Mouse (Mus musculus) adrenal gland, adult (tissue): ENCODE measurements around the gene Pcdh7.
"Not testable (repeated sequence)": the region's sequence is repeated elsewhere in the genome, so short reads cannot be mapped to it uniquely, and the experiment has no call there.

ENCODE experiments used
- DNase-seq, 2 experiments: peaks; one replicate each; pipeline ENCODE4 v3.0.0; 2022 to 2023; ENCODE audit warnings: low spot score in 1 of 2; ENCODE audit not compliant: inconsistent age in 2 of 2

Gene Pcdh7

DNA sequence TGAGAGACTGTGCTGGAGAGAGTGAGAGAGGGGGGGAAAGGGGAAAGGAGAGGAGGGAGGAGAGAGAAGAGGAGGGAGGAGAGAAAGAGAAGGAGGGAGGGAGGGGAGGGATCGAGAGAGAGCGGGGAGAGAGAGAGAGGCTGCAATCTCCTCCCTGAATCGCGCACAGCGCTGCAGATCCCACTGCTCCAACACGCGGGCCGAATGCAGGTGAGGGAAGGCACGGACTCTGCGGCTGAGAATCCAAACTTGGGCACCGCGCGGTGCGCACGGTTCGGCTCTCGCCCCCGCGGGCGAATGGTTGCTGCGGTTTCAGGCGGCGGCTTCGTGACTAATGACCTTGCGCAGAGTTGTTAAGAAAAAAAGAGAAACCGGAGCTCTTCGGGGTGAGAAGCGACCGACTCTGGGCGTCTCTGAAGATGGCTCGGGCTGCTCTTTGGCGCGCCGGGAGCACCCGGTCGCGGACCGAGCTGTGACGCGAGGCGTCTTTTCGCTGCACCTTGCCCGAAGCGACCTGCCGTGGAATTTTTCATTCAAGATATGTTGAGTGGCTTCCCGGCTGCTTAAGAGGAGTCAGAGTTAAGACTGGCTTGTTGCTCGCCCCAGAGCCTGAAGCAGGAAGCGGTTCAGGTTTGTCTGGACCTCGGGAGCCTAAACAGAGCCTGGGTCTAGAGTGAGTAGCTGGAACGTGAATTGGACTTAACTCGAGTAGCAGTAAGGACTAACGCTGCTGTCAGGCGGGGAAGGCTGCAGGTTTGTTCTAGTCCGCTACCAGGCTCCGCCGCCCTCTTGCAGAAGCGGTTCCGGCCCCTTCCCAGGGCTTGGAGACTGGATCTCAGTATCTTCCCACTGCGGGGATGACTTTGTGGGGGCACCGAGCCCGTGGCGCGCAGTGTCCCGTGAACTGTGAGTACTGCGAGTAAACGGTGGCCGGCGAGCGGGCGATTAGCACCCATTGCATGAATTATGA, at the start of gene Pcdh7:
Gene Pcdh7 (plus strand): TSS at position 62 of the 970 bp plus-strand sequence.
- DNase-seq: peak in 1 of 2 experiments; percentile 61

DNA sequence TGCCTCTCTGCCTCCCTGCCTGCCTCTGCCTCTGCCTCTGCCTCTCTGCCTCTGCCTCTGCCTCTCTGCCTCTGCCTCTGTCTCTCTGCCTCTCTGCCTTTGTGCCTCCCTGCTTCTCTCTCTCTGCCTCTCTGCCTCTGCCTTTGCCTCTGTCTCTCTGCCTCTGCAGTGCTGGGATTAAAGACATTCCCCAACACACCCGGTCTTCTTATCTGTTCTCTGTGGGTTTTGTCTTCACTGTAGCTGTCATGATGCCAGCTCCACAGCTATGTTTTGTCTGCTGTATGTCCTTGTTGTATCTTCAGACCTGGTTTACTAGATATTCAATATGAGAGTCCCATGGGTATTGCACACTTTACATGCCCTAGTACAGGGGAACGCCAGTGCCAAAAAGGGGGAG, 40.8 kb upstream of the Pcdh7 start:
- DNase-seq: not testable (repeated sequence)

DNA sequence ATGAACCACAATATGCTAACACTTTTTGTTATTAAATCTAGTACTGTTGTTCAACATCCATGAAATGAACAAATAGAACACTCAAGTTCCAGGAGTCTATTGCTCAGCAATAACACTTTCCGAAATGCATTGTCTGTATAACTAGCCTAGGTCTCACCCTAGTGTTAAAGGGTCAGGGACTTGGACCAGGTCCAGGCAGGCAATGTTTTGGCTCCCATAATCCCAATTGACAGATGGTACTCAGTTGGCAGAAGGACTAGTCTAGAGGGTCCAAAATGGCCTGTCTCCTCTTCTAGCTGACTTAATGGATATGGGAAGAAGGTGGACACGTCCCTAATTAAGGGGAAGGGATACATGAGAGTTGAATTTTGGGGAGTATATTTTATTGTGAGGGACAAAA, 9.4 kb upstream of the Pcdh7 start:
- no peak for DNase-seq

DNA sequence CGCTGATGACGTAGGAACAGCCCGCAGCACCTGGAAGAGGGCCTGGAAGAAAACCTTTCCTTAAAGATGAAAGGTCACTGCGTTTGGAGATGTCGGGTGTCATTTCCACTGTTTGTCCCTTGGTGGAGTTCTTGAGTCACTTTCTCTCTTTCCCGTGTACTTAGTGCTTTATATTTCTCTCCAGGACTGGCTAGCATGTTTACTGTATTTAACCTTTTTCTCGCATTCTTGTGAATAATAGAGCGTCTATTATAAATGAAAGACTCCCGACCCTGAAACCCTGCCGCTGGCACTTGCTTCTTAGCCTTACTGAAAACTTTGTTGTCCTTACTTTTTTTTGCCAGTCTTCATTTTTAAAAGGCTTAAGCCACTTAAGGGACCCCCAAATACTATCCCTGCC, 3.8 kb upstream of the Pcdh7 start:
- peak in 1 of 2 experiments; percentile 58 for DNase-seq

DNA sequence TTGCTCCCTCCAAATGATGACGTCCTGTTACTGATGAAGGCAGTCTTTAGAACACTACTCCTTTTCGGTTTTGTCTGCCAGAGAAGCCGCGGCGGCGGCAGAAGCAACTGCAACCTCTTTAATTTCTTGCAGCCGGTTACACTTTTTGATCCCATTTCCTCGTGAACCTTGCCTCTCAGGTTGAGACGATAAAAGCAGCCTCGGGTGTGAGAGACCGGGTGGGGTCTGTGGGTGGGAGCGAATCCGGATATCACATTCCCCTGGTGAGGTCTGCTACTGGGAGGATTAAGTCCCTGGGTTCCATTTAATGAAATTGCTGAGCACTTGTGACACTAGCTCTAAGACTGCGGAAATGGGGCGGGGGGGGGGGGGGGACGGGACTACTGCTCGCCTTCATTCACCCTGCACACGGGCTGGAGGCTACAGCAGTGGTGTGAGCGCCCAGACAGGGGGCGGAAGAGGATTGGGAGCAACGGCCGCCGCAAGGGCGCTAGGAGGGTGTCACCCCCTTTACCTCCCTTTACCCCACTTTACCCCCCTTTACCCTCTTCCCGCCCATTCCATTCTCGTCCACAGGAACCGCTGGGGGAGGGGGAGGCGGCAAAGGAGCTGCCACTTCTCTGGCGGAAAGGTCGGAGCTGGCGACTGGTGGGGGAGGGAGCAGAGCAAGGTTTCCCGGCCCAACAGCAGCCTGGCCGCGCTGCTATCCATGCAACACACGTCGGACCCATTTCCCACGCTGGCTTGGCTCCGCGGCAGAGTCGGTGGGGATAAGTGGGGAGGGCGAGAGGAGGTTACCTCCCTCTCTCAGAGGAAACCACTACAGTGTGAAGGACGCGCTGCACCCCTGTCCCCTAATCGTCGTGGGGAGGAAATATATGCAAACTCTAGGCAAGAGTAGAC, 2.9 kb upstream of the Pcdh7 start:
- DNase-seq: peak; percentile 6 to 41

DNA sequence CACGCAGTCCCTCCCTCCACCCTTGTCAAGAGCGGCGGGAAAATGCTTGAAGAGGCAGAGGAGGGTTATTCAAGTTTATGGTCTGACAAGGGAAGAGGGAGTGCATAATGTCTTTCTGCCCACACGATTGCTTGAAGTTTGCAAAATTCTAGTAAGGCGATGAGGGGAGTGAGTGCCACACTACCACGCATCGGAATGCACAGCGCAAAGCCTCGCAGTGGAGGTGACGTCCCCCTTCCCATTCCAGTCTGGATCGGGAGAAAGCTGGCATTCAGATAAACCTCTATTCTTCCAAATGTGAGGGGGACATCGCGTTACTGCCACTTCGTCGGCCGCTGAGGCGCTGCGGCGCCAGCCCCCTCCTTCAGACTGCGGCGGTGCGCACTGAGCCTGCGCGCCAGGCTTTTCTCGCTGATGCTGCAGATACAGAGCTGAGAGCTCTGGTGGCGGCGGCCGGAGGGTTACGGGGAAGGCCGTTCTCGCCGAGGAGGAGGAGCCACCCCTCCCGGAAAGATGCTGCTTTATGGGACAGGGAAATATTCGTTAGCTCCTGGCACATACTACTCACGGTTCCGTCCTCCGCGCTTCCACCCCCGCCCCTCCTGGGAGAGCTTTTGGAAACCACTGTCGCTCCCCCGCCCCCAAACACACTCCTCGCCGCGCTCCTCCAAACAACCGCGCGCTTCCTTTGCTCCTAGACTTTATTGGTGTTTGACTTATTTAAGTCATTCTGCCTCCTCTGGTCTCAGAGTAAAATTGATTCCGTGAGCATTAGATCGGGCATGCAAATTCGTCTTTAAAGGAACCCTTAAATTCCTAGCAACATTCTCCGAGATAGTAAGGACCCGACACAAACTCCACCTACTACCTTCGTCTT, 2.0 kb upstream of the Pcdh7 start:
- peak; percentile 13 to 57 for DNase-seq

DNA sequence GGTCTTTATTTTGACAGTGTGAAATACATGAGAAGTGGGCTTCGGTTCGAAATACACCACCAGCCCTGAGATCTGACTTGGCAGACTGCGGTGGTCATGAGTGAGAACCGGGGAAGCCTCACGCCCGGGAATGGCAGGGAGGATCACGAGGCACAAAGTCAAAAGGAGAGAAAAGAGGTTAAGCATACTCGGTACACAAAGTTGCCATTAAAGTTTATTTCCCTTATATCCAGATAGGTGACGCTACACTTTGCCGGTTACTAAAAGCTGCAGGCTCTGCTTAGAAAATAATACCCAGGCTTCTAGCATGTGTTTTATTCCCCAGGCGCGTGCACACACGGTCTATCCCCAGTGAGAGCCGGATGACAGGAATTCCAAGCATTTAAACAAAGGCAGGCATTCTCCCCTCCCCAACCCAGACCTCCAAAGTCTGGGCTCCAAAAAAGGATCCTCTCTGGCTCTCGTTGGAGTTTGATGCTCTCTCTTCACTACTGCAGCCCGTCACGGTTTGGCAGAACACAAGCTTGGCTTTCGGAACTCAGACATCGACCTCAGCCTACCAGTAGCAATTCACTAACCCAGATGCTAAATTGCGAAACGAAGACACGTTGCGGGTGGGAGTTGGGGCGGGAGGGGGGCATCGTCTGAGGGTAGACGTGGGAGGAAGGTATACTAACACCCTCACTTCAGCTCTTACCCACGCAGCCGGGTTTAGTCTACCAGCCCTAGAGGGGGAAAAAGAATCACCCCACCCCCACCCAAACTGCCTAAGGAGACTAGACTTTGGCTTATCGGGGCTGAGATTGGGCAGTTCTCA, 1.1 kb upstream of the Pcdh7 start:
- peak in 1 of 2 experiments; percentile 33 for DNase-seq

DNA sequence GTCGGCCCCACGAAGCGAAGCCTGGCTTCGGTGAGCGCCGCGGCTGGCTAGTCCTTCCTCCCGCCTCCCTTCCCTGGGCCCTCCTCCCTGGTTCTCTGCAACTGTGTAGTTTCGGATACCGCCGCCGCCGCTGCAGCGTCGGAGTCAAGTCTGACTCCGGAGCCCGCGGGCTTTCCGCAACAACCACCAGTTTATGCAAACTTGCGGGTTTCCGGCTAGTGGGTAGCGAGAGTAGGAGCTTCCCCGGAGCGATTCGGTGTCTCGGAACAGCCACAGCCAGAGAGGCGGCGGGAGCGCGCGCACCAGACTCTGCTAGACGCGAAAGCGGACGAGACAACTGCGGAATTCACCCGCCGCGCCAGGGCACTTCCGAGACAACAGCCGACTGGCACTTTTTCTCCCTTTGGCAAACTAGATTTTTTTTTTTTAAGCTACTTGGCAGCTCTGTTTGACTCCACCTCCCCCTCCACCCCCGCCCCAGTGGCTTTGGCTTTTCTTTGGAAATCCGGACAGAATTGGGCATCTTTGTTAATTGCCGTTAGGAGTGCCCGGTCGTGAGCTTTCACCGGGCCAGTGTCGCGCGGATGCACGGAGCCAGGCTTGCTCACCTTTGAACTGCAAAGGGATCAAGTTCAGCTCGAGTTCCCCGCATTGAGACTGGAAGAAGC, 395 bp upstream of the Pcdh7 start:
- DNase-seq: peak; percentile 17 to 57

DNA sequence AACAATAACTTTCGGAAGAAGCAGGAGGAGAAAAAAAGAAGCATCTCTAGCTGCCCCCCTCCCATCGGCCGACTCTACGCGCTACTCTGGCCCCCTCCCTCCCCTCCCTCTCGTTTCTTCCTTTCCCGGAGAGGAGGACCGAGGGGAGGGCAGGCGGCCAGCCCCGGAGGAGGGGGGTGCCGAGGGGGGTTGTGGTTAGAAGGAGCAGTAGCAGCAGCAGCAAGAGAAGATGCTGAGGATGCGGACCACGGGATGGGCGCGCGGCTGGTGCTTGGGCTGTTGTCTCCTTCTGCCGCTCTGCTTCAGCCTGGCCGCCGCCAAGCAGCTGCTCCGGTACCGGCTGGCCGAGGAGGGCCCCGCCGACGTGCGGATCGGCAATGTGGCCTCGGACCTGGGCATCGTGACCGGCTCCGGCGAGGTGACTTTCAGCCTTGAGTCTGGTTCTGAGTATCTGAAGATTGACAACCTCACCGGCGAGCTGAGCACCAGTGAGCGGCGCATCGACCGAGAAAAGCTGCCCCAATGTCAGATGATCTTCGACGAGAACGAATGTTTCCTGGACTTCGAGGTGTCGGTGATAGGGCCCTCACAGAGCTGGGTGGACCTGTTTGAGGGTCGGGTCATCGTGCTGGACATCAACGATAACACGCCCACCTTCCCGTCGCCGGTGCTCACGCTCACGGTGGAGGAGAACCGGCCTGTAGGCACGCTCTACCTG, 1.3 kb downstream of the Pcdh7 start:
- peak; percentile 6 to 31 for DNase-seq

DNA sequence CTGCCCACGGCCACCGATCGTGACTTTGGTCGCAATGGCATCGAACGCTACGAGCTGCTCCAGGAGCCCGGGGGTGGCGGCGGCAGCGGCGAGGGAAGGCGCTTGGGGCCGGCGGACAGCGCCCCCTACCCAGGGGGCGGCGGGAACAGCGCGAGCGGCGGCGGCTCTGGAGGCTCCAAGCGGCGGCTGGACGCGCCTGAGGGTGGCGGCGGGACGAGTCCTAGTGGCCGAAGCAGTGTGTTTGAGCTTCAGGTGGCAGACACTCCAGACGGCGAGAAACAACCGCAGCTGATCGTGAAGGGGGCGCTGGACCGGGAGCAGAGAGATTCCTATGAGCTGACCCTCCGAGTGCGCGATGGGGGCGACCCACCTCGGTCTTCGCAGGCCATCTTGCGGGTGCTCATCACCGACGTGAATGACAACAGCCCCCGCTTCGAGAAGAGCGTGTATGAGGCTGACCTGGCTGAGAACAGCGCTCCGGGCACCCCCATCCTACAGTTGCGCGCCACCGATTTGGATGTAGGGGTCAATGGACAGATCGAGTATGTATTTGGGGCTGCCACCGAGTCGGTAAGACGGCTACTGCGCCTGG, 1.9 kb downstream of the Pcdh7 start:
- peak in 1 of 2 experiments; percentile 36 for DNase-seq

DNA sequence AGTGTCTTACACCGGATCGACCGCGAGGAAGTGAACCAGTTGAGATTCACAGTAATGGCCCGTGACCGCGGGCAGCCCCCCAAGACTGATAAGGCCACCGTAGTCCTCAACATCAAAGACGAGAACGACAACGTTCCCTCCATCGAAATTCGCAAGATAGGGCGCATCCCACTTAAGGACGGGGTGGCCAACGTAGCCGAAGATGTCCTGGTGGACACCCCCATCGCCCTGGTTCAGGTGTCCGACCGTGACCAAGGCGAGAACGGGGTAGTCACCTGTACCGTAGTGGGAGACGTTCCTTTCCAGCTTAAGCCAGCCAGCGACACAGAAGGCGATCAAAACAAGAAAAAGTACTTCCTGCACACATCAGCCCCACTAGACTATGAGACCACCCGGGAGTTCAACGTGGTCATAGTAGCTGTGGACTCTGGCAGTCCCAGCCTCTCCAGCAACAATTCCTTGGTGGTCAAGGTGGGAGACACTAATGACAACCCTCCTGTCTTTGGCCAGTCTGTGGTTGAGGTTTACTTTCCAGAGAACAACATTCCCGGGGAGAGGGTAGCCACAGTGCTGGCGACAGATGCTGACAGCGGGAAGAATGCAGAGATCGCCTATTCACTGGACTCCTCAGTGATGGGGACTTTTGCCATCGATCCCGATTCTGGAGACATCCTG, 2.6 kb downstream of the Pcdh7 start:
- no peak for DNase-seq

DNA sequence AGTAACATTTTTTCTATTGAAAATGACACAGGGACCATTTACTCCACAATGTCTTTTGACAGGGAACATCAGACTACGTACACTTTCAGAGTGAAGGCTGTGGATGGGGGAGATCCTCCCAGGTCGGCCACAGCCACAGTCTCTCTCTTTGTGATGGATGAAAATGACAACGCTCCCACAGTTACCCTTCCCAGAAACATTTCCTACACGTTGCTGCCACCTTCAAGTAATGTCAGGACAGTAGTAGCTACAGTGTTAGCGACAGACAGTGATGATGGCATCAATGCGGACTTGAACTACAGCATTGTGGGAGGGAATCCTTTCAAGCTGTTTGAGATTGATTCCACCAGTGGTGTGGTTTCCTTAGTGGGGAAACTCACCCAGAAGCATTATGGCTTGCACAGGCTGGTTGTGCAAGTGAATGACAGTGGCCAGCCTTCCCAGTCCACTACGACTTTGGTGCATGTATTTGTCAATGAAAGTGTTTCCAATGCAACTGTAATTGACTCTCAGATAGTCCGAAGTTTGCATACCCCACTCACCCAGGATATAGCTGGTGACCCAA, 3.5 kb downstream of the Pcdh7 start:
- no peak for DNase-seq

DNA sequence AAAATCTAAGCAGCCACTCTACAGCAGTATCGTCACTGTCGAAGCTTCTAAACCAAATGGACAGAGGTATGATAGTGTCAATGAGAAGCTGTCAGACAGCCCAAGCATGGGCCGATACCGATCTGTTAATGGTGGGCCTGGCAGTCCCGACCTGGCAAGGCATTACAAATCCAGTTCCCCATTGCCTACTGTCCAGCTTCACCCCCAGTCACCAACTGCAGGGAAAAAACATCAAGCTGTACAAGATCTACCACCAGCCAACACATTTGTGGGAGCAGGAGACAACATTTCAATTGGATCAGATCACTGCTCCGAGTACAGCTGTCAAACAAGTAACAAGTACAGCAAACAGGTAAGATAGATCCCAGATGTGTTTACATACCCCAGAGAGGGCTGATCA, 4.2 kb downstream of the Pcdh7 start:
- no peak for DNase-seq

DNA sequence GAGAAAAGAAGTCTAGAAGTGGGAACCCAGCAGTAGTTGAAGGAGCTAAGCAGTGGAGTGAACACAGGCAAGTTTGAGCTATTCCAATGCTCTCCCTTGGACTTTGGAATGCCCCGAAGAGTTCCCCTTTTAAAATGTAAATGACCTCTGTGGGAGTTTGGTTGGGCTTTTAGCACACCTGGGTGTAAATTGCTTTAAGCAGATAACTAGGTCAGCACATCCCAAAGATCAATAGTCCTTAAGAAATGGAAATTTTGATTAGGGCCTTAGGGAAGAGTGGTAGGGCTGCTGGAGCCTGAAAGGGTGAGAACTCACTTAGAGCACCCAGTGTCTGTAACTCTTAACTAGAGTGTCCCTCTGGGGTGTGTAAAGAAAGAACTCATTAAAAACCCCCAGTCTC, 15.7 kb downstream of the Pcdh7 start:
- DNase-seq: no peak

DNA sequence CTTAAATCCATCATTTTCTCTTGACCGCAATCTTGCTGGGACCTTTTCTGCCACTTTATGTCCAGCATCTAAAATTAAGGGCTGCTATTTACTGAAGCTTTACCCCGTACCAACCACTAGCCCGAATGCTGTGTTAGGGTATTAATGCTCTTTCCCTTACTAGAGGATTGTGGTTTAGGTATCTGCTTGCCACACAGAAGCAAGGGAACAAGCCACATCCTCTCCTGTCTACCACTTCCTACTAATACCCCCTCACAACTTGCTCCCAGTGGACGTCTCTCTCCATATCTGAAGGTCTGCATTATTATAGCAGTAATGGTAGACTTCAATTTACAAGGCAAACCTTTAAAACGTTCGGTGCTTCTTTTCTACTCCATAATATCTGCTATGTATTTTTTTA, 18.0 kb downstream of the Pcdh7 start:
- DNase-seq: no peak

DNA sequence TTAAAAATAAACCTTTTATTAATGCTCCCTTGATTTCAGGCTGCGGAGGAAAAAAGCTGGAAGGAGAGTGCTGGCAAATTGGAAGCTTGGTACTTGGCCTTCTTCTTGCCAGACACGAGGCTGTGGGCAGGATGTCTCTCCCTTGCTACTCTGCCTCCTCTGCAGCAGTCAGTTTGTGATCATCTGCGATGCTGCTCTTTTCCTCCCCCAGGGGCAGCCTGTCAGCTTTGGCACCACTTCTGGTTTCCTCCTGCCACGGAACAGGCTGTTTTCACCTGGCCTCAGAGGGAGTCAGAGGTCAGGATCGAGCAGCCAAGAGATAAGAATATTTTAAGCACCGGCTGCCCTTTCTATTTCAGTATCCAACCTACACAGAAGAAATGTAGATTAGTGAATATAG, 25.2 kb downstream of the Pcdh7 start:
- DNase-seq: no peak

DNA sequence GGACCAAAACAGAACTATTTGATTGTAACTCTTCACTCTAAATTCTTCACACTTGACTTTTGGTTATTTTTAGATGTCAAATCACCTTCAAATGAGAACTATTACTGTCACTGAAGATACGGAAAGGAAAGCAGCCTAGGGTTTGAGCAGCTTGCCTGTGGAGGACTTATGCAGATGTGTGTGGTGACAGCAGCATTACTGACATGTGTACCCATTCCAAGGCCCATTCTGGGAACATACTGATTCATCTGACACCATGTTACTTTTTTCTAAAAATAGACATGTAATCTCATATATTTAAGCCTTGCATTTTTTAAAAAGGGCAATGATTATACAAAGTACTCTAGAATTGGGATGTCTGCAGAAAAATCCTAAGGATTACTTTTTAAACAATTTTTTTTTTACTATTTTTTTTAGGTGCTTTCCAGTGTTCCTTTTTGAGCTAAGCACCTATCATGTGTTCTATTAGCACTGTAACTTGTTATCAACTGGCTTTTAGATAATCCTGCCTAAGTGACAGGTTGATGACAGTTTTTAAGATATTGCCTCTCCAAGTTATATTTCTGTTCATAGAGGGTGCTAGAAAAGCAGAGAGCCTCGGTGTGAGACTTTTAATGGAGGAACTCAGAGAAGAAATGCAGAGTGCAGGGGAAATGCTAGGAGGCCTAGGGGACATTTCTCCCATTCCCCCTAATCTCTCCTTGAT, 26.3 kb downstream of the Pcdh7 start:
- DNase-seq: no peak
